Mouse (Mus musculus) forebrain, embryonic 15.5 days (tissue): ENCODE data around the gene Baiap2l2. TPM values are rescaled to one million over a fixed set of nuclear protein-coding genes. Genes with fewer than 3 reads are reported as not detected.

Experiments
- polyA plus RNA-seq: library from polyadenylated mRNA; unstranded; fragments of >200 nt; fragmentation: Nextera tagmentation; extraction: Ambion mirVana; gene quantifications from 2 replicates; pipeline ENCODE4 v1.2.1, GENCODE M21; 2015

Baiap2l2 gene
- polyA plus RNA-seq, 1 experiment from 2014 or later = 1.9 TPM

Other genes starting within 250 kb of the Baiap2l2 start
- not detected in 2 replicates for gene Galr3, start 243.7 kb downstream of the Baiap2l2 start, polyA plus RNA-seq
- 61.6 and 65.5 TPM in 2 replicates for gene Ankrd54, start 222.6 kb downstream of the Baiap2l2 start, polyA plus RNA-seq
- 192 and 195 TPM in 2 replicates for gene Eif3l, start 210.4 kb downstream of the Baiap2l2 start, polyA plus RNA-seq
- 8.0 and 9.7 TPM in 2 replicates for gene Micall1, start 176.6 kb downstream of the Baiap2l2 start, polyA plus RNA-seq
- 293 and 308 TPM in 2 replicates for gene Polr2f, start 144.5 kb downstream of the Baiap2l2 start, polyA plus RNA-seq
- gene 1700088E04Rik, start 144.3 kb downstream of the Baiap2l2 start, polyA plus RNA-seq = 11.9 and 16.8 TPM in 2 replicates
- 1.7 and 1.9 TPM in 2 replicates for gene Sox10, start 120.3 kb downstream of the Baiap2l2 start, polyA plus RNA-seq
- 78.5 and 85.1 TPM in 2 replicates for gene Pick1, start 56.4 kb downstream of the Baiap2l2 start, polyA plus RNA-seq
- 0.97 and 1.1 TPM in 2 replicates for gene Gm49486, start 56.1 kb downstream of the Baiap2l2 start, polyA plus RNA-seq
- 0.36 and 0.81 TPM in 2 replicates for gene Slc16a8, start 30.8 kb downstream of the Baiap2l2 start, polyA plus RNA-seq
- gene Pla2g6, start 42.9 kb upstream of the Baiap2l2 start, polyA plus RNA-seq = 25.8 and 29.5 TPM in 2 replicates
- gene Maff, start 61.1 kb upstream of the Baiap2l2 start, polyA plus RNA-seq = 0.79 and 0.97 TPM in 2 replicates
- 37.5 and 40.8 TPM in 2 replicates for gene Tmem184b, start 118.0 kb upstream of the Baiap2l2 start, polyA plus RNA-seq
- gene Csnk1e, start 170.0 kb upstream of the Baiap2l2 start, polyA plus RNA-seq = 316 and 323 TPM in 2 replicates
- 0.20 and 0.33 TPM in 2 replicates for gene Kcnj4, start 219.7 kb upstream of the Baiap2l2 start, polyA plus RNA-seq
- gene Kdelr3, start 230.9 kb upstream of the Baiap2l2 start, polyA plus RNA-seq = 5.1 and 5.3 TPM in 2 replicates